Mouse (Mus musculus): Measurements from ENCODE around the gene Rflna.
A peak's percentile ranks its signal among the peaks of the same experiment; 100 is the strongest.

Gene Rflna

DNA sequence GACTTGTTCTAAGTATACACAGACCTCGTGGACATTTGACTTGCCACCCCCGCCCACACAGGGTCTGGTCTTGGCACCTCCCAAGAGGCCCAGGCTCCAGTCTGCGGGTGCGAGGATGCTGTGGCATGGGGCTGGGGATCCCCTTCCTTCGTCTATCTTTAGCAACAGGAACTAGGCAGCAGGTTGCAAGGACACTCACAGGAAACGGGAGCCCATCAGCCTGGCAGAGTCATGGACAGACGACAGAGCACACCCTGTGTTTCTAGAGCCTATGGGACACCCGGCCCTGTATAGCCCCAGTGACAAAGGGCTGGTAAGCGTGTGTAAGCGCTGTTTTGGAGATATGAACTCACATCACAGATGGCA, 49.2 kb downstream of the Rflna start:
- DNase-seq (ENCODE audit: inconsistent age in 2 of 2, low spot score in 1 of 2), result peak; percentile 40 to 67

DNA sequence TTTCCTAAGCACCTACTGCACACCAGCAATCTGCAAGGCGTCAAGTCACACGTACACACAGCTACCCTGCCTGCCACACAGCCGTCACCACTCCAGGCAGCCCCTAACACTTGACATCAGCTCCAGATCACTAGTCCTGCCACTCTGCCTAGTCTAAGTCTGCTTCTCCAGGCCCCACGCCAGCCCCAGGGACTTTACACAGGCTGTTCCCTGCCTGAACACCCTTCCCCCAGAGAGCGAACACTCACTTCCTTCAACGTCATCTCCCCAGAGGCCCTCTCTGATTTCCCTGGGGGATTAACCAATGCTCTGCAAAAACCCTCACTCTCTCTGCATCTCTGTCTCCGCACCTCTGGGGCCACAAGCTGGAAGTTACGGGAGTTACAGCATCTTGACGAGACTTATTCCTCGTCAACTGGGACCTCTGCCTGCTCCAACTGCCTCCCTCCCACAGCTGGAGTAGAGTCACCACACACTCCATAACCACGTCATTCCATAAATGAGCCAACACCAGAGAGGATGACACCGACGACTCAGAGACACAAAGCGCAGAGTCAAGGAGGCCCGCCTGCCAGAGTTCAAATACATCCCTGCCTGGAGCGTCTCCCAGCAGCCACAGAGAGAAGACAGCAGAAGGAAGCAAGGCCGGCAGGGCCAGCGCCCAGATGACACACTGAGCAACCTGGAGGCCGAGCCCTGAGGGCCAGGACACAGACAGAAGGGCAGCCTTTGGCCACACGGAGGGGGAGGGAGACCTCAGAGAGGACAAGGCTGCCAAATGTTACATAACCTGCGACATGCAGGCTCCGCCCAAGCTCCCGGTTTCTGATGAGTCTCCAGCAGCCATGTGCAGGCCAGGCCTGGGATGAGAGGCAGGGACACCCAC, 49.8 kb downstream of the Rflna start:
- peak; percentile 94 to 97 for DNase-seq (ENCODE audit: inconsistent age in 2 of 2, low spot score in 1 of 2)

DNA sequence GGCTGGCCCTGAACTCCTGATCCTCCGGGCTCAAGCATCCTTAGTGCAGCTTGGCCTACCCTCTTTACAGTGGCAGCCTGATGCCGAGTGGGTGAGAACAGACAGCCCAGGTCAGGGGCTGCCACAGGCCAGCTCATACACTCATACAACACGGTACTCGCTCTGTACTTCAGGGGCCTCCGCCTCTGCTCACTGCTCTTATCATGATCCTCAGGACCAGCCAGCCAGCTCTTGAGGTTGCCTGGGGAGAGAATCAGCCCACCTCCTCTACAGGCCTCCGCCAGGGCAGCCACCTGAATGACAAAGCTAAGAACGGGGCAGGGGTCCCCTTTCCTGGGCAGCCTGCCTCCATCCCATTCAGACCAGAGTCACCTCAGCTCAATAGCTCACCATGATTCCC, 50.6 kb downstream of the Rflna start:
- DNase-seq (ENCODE audit: inconsistent age in 2 of 2, low spot score in 1 of 2), result no peak

DNA sequence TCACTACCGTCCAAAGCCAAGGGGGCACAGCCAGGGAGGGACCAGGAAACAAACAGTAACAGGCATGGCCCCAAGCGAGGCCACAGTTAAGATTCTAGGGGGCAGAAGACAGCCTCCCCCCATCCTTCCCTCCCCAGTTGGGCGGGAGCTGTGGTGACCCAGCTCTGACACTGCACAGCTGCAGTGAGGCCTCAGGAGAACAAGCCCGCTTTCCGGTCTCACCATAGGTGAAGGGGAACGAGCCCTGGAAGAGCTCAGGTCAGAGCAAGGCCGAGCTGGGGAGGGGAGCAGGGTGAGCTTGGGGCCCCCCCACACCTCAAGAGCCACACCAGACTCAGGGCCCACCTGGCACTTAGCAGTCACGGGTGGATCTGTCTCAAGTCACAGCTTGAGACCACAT, 52.9 kb downstream of the Rflna start:
- DNase-seq (ENCODE audit: inconsistent age in 2 of 2, low spot score in 1 of 2), result no peak

DNA sequence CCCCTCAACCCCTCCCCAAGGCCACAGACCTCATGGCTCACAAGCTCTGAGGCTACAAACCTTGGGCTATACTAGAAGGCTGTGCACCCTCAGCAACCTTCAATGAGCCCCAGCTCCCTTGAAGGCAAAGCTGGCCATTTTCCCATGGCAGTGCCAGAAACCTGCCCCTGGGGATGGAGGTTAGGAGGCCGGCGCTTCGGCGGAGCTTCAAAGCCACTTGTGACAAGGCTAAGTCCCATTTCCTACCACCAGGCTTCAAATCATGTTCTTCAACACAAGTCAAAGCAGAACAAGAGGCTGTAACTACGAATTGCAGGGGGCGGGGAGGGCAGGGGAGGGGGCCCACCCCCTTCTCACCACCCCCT, 53.3 kb downstream of the Rflna start:
- DNase-seq (ENCODE audit: inconsistent age in 2 of 2, low spot score in 1 of 2), result peak; percentile 71 to 87

DNA sequence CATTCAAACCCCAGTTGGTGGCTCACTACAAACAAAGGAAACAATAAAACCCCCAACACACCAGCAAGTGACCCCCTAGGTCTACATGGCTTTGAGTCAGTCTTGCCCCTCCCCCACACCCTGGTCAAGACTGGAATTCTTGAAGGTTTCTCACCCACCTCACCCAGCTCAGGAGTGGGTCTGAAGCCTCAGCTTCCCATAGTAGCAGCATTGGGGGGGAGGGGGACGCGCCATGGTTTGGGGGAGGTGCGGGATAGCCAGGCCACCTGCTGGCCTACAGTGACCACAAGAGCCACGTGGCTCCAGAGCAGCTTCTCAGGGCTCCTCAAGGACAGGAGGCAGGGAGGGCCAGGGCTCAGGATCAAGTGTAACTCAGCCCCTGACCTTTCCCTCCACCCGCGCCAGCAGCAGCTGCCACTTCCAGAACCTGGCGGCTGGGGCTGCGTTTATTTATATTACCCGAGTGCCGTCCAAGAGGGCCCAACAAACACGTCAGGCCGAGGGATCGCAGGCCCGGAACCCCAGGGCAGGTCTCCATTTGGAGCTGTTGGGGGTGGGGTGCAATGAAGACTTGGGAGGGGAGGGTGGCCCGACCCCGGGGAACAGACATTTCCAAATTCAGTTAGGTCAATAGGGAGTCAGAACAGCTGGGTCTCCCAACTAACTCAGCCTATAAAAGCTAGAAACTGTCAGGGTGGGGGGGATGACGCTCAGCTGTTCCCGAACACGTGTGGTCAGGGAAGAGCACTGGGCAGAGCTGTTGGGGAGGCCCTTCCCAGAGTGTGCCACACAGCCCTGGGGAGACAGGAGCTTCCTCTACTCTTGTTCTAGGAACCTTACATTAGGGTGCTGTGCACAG, 53.9 kb downstream of the Rflna start:
- peak; percentile 87 to 93 for DNase-seq (ENCODE audit: inconsistent age in 2 of 2, low spot score in 1 of 2)

DNA sequence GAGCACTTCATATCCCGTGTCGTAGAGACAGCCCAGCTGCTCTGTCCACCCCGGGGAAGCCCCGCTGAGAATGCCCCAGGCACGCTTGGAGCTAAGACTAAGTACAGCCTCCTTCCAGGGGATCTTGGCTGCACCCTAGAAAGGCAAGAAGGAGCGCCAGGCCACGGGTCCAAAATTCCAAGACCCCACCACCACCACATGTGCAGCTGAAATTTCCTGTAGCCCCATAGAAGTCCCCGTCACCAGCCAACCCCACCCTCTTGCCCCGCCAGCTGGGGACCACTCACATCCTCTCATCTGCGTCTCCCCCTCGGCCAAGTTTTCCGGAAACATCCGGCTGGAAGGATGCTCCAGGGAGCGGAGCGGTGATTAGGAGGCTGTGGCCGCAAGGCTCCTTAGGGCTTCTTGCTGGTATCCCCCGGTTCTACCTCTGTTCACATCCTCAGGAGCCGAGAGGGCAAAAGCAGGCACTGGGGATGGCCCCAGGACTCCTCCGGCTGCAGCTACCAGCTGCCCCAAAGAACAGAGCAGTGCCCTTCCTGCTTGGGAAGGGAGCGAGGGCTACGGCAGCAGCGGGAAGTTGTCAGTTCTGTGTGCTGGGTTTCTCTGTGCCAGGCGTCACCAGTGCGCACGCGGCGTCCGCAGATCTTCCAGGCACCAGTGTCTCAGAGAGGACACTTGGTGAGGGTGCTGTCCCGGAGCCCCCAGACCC, 54.7 kb downstream of the Rflna start:
- DNase-seq (ENCODE audit: inconsistent age in 2 of 2, low spot score in 1 of 2), result peak; percentile 40 to 75

DNA sequence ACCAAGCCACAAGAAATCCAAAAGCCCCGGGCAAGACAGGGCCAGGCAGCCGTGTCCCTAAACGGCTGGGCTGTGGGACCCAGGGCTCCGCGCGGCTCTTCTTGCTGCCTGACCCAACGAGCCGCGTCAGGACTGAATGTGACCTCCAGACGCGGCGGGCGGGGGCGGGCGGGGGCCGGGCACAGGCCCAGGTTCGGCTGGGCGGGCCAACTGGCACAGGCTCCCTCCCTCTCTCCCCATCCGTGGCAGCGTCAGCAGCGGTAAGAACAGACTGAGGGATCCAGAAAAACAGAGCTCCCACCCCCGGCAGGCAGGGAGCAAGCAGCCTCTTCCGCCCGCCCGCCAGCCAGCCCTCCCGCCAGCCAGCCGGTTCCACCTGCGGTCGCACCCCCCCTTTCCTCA, 55.2 kb downstream of the Rflna start:
- peak; percentile 89 to 94 for DNase-seq (ENCODE audit: inconsistent age in 2 of 2, low spot score in 1 of 2)

Data from adrenal gland, adult (tissue).